Mouse (Mus musculus) liver, postnatal 0 days (tissue): ENCODE measurements around the gene Aldh1l2. TPM values are rescaled to one million over a fixed set of nuclear protein-coding genes. Genes with fewer than 3 reads are reported as not detected.
"Not testable (repeated sequence)": the region's sequence is repeated elsewhere in the genome, so short reads cannot be mapped to it uniquely, and the experiment has no call there.

ENCODE experiments used
- ATAC-seq: fragments of 200-750 bp; cut with Nextera tagmentation; 2 replicates; pipeline ENCODE4 v1.8.0; 2017; ENCODE audit warnings: mild to moderate bottlenecking, moderate library complexity
- DNase-seq: peaks from one replicate; pipeline ENCODE4 v3.0.0-alpha.2; 2016
- H3K27ac ChIP-seq: fragments of 300-500 bp; sonication (generic); 2 replicates; pipeline ENCODE4 v1.5.1; 2014; ENCODE audit warnings: antibody characterized with exemption, moderate library complexity, mild to moderate bottlenecking, low read depth
- H3K27me3 ChIP-seq: fragments of 300-500 bp; sonication (generic); 2 replicates; pipeline ENCODE4 v1.6.1; 2014; ENCODE audit warnings: low read length, control low read depth, mixed read lengths; ENCODE audit not compliant: insufficient read depth
- H3K36me3 ChIP-seq: fragments of 300-500 bp; sonication (generic); replicated peaks from 2 replicates; pipeline ENCODE4 v1.6.1; 2014; ENCODE audit warnings: mild to moderate bottlenecking, control low read depth, low read length, moderate library complexity, mixed read lengths; ENCODE audit not compliant: insufficient read depth
- H3K4me1 ChIP-seq: fragments of 300-500 bp; sonication (generic); 2 replicates; pipeline ENCODE4 v1.6.1; 2014; ENCODE audit warnings: antibody characterized with exemption, mild to moderate bottlenecking, control low read depth; ENCODE audit not compliant: insufficient read depth
- H3K4me2 ChIP-seq: fragments of 300-500 bp; sonication (generic); 2 replicates; pipeline ENCODE4 v1.6.1; 2014; ENCODE audit warnings: low read depth, mild to moderate bottlenecking, low read length, moderate library complexity, mixed read lengths
- H3K4me3 ChIP-seq: fragments of 300-500 bp; sonication (generic); 2 replicates; pipeline ENCODE4 v1.5.1; 2014; ENCODE audit warnings: low read depth, low read length
- H3K9ac ChIP-seq: fragments of 300-500 bp; sonication (generic); replicated peaks from 2 replicates; pipeline ENCODE4 v1.6.1; 2014; ENCODE audit warnings: mild to moderate bottlenecking, moderate library complexity
- H3K9me3 ChIP-seq: fragments of 300-500 bp; sonication (generic); 2 replicates; pipeline ENCODE4 v1.6.1; 2016; ENCODE audit warnings: mild to moderate bottlenecking, control low read depth, low read length, mixed read lengths
- CTCF ChIP-seq: sonication (generic); IDR thresholded peaks from 2 replicates; pipeline ENCODE4 v1.5.1; 2016; ENCODE audit warnings: antibody characterized with exemption, low read depth
- EP300 ChIP-seq: IDR thresholded peaks from 2 replicates; pipeline ENCODE4 v1.6.1; 2016; ENCODE audit warnings: antibody characterized with exemption, low read depth, mild to moderate bottlenecking
- WGBS: fragments of 180-500 bp; shearing (Covaris S2); extraction: QIAGEN DNeasy Blood & Tissue Kit; methylation state at CpG from one replicate; pipeline ENCODE4 v1.1.7; 2014; ENCODE audit not compliant: insufficient replicate concordance; 5-methylcytosine and 5-hydroxymethylcytosine counted together
- polyA plus RNA-seq: library from polyadenylated mRNA; unstranded; fragments of >200 nt; fragmentation: Nextera tagmentation; extraction: Ambion mirVana; gene quantifications from 2 replicates; pipeline ENCODE4 v1.2.1, GENCODE M21; 2015

Gene Aldh1l2
- polyA plus RNA-seq, 1 experiment from 2014 or later: 0.07 TPM

DNA sequence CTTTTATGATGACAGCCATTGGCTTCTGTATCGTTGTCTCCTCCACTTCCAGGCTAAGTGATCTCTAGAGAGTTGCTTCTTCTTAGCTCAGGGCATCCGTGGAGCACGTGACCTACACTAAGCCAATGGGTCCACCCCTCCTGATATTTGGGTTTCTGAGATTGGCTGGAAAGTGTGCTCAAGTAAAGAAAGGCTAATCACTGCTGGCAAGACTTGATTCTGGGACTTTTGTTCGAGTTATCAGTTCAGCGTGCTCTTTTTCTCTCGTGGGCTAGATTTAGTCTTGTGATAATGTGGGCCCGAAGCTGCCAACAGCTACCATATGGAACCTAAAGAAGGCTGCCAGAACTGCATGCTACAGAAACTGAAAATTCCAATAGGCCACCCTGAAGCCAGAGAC lies 8.3 kb upstream of the Aldh1l2 start:
- H3K9ac ChIP-seq: no peak overlapping the region
- WGBS: 76% methylated on average over 7 of the region's 7 CpGs
- no peaks in the 10 kb centered on the region for H3K36me3 ChIP-seq
- TF ChIP-seq CTCF (no peak), EP300 (no peak)
- no peaks in the 10 kb centered on the region for H3K27me3 ChIP-seq
- no peak overlapping the region for H3K4me3 ChIP-seq
- DNase-seq: no peak
- no peaks in the 10 kb centered on the region for H3K9me3 ChIP-seq
- no peak overlapping the region for H3K4me2 ChIP-seq
- H3K4me1 ChIP-seq: peaks cover 11% of the 10 kb centered on the region
- no peak for ATAC-seq
- no peak overlapping the region for H3K27ac ChIP-seq

DNA sequence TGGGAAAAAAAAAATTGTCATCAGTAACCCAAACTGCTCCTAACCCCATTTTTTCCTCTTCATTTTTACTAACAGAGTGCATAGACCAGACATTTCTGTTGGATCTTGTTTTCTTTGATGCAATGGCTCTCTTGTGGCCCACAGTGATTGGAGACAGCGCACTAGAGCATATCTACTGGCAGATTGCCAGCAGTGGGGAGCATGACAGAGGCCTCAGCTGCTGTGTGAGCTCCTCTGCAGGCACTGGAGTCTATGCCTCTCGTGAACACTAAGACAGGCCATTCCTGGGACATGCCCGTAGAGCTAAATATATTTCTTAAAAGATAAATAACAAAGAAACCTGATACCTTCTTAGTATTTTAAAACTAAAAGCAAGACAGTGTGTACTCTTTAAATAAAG lies 6.2 kb upstream of the Aldh1l2 start:
- H3K27ac ChIP-seq: no peak overlapping the region
- H3K4me1 ChIP-seq: peaks cover 7% of the 10 kb centered on the region
- H3K36me3 ChIP-seq: no peaks in the 10 kb centered on the region
- no peak overlapping the region for H3K9ac ChIP-seq
- 47% methylated on average over 3 of the region's 3 CpGs for WGBS
- H3K9me3 ChIP-seq: no peaks in the 10 kb centered on the region
- 0 out of 2 replicates have a peak, but pooled peaks cover 3% of the 10 kb centered on the region for H3K27me3 ChIP-seq
- ATAC-seq: no peak
- TF ChIP-seq CTCF: no peak
- TF ChIP-seq EP300: no peak
- H3K4me2 ChIP-seq: no peak overlapping the region
- DNase-seq: no peak
- H3K4me3 ChIP-seq: no peak overlapping the region

DNA sequence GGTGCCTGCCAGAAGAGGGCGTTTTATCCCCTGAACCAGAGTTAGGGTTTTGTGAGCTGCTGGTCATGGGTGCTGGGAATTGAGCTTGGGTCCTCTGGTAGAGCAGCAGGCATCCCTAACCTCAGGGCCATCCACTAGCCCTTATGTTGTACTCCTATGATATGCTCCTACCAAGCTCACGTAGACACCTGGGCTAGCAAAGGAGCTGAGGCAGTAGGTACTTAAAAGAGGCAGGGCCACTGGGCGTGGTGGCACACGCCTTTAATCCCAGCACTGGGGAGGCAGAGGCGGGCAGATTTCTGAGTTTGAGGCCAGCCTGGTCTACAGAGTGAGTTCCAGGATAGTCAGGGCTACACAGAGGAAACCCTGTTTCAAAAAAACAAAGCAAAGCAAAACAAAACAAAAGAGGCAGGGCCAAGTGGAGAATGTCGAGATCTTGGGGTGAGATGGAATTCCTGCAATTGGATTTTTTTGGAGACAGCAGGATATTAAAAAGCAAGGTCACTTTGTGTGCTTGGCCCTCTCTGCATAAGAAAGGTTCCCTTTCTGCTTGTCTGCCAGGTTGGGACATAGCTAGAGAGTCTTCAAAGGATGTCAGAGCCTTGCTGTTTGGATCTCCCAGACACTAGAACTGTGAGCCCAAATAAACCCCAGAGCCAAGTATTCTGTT lies 5.5 kb upstream of the Aldh1l2 start:
- DNase-seq (no peak), ATAC-seq (no peak)
- no peaks in the 10 kb centered on the region for H3K9me3 ChIP-seq
- H3K27ac ChIP-seq: no peak overlapping the region
- H3K27me3 ChIP-seq: 0 out of 2 replicates have a peak, but pooled peaks cover 3% of the 10 kb centered on the region
- peaks cover 3% of the 10 kb centered on the region; the same call in 1 of the 2 replicates for H3K4me1 ChIP-seq
- TF ChIP-seq CTCF: no peak
- no peak for TF ChIP-seq EP300
- WGBS: 65% methylated on average over 6 of the region's 6 CpGs
- no peak overlapping the region for H3K9ac ChIP-seq
- H3K4me3 ChIP-seq: no peak overlapping the region
- H3K36me3 ChIP-seq: no peaks in the 10 kb centered on the region
- no peak overlapping the region for H3K4me2 ChIP-seq

DNA sequence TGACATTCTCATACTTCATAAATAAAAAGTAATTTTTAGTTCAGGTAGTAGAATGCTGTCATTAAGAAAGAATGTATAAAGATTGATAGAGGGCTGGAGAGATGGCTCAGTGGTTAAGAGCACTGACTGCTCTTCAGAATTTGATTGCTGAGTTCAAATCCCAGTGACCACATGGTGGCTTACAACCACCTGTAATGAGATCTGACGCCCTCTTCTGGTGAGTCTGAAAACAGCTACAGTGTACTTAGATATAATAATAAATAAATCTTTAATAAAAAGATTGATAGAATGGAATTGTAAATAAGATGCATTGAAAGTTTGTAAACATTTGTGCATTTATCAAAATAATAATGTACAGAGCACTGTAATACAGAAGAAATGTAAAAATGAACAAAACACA lies 2.5 kb upstream of the Aldh1l2 start:
- H3K4me3 ChIP-seq: no peak overlapping the region
- H3K27me3 ChIP-seq: peaks cover 18% of the 10 kb centered on the region
- H3K4me1 ChIP-seq: peaks cover 8% of the 10 kb centered on the region
- 12% methylated on average over 1 of the region's 1 CpGs for WGBS
- H3K9me3 ChIP-seq: no peaks in the 10 kb centered on the region
- TF ChIP-seq CTCF (0 out of 2 replicates have a peak, but pooled peaks have one; percentile 21), EP300 (no peak)
- no peak for DNase-seq
- H3K4me2 ChIP-seq: no peak overlapping the region
- H3K9ac ChIP-seq: no peak overlapping the region
- H3K36me3 ChIP-seq: no peaks in the 10 kb centered on the region
- H3K27ac ChIP-seq: no peak overlapping the region
- ATAC-seq: no peak

DNA sequence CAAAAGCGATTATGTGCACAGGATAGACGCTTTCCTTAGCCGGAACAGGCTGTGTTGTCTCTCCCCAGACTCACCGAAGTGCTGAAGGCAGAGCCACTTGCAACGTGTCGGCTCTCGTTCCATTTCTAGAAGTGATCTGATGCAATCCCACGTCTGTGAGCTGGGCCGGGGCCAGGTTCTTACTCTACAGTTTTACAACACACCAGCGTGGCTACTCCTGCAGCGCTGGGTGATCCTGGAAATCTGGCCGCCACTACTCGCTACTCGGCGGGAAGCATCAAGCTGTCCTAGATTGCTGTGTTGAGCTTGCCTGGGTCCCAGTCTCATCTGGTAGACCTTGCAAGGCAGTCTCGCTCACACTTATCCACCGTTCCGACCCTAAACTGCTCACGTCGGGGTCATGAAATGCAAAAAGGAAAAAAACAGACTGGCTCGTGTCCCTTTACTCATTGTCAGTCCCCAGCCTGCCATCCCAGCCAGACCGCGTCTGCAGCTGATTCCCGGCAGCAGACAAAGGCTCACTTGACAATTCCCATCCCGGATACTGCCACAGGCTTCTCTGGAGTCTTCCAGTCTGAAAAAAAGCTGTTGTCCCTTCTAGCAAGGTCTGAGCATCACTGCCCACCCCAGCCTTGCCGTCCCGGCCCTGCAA lies 556 bp downstream of the Aldh1l2 start:
- Histone ChIP-seq H3K9ac (peak overlapping the region; percentile 34), H3K4me3 (peak overlapping the region; percentile 40), H3K4me2 (peak overlapping the region; percentile 80), H3K27me3 (peaks cover 18% of the 10 kb centered on the region), H3K36me3 (no peaks in the 10 kb centered on the region), H3K27ac (no peak overlapping the region), H3K9me3 (no peaks in the 10 kb centered on the region), H3K4me1 (peaks cover 8% of the 10 kb centered on the region)
- DNase-seq (peak; percentile 47), ATAC-seq (peak; percentile 47)
- TF ChIP-seq CTCF: no peak
- no peak for TF ChIP-seq EP300
- WGBS: 7% methylated on average over 27 of the region's 27 CpGs

DNA sequence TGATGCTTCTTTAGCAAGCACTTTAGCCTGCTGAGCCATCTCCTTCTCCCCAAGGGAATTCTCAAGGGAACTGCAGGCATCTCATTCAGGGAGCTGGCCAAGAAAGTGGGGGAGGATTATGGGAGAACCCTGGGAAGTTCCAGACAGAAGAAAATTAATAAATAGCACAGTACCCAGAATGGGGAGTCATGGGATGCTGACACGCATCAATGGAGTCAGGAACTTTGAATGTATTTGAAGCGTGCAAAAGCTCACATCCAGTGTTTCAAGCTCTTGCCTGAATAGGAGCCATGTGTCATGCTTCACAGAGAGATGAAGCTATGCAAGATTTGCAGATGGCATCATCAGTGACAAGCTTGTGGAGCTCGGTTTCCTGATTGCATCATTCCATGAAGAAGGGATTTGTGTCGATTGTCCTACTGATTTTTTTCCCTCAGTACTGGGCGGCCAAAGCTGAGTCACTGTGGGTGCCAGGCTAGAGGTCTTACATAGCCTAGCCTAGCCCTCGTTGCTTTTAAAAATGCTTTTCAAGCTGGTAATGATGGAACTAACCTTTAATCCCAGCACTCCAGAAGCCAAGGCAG lies 3.5 kb downstream of the Aldh1l2 start:
- H3K27me3 ChIP-seq: peaks cover 14% of the 10 kb centered on the region
- 66% methylated on average over 6 of the region's 6 CpGs for WGBS
- no peak overlapping the region for H3K27ac ChIP-seq
- TF ChIP-seq EP300 (no peak), CTCF (no peak)
- H3K4me3 ChIP-seq: no peak overlapping the region
- no peak overlapping the region for H3K4me2 ChIP-seq
- H3K4me1 ChIP-seq: peaks cover 8% of the 10 kb centered on the region
- H3K36me3 ChIP-seq: no peaks in the 10 kb centered on the region
- no peaks in the 10 kb centered on the region for H3K9me3 ChIP-seq
- DNase-seq: no peak
- no peak for ATAC-seq
- no peak overlapping the region for H3K9ac ChIP-seq

DNA sequence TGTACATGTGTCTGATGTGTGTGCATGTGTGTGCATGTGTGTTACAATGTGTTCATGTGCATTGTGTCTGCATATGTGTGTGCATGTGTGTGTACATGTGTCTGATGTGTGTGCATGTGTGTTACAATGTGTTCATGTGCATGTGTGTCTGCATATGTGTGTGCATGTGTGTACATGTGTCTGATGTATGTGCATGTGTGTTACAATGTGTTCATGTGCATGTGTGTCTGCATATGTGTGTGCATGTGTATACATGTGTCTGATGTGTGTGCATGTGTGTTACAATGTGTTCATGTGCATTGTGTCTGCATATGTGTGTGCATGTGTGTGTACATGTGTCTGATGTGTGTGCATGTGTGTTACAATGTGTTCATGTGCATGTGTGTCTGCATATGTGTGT lies 9.7 kb downstream of the Aldh1l2 start:
- not testable (repeated sequence) for H3K36me3 ChIP-seq, H3K4me1 ChIP-seq, ATAC-seq, H3K27me3 ChIP-seq, H3K27ac ChIP-seq, H3K9ac ChIP-seq, DNase-seq, H3K4me3 ChIP-seq, H3K4me2 ChIP-seq, H3K9me3 ChIP-seq
